Mouse (Mus musculus) urinary bladder, adult 18-20 months (tissue): ENCODE results near the gene Fars2.
A peak's percentile ranks its signal among the peaks of the same experiment; 100 is the strongest.

Source experiments
- DNase-seq, 2 experiments: peaks; one replicate each; pipeline ENCODE4 v3.0.0; 2022; ENCODE audit warnings: low spot score in 2 of 2, mixed read lengths in 2 of 2

The Fars2 gene

DNA sequence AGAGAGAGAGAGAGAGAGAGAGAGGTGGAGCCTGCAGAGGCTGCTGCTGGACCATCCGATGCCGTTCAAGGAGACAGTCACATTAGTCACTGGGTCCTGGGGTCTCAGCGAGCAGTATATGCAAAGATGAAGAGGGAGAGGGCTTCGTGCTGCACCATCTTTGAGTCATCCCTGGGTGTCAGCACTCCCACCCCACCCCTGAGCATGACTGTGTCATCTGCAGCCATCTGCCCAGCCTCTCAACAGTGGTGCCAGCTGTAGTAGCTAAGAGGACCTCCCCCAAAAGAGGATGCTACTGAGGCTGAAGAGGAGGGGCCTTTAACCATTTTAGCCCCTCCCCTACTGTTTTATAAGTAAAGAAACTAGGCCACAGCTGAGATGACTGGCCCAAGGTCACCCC, 459.6 kb downstream of the Fars2 start:
- DNase-seq: no peak

- DNase-seq: no peak
Observed at GRCm38 (mm10) chr13:36577916-36578568, 460.8 kb downstream of the Fars2 start.

- DNase-seq: peak; percentile 22 to 39
Observed at GRCm38 (mm10) chr13:36578569-36579333, 461.5 kb downstream of the Fars2 start.

GRCm38 (mm10) chr13:36582406-36583070, 465.3 kb downstream of the Fars2 start:
- DNase-seq: no peak

DNA sequence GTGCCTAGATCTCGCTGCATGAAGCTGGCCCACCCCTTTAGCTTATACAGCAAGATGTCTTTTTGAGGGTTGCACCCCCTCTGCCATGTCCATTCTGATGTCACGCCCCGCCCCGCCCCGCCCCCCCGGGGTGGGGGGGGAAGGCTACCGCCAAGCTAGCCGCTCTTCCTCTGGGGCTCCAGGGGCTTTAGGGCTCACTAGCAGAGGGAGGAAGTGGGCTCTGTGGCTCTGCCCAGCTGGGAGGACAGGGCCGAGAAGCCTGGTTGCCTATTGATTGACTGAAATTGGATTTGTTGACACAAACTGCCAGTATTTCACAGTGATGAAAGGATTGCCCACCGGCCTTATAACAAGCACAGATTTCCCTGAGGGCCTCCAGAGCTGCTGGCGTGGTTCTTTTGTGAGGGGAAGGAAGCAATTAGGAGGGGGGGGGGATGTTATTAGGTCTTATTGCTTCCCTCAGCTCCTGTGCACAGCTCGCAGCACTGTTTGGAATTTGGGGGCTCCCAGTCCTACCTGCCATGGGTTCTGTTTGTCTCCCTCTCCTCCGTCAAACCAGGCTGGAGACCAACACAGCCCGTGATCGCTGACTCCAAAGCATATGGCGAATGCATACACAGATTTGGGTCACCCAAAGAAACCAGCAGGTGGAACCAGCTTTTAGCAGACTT, 466.4 kb downstream of the Fars2 start:
- DNase-seq: no peak

- DNase-seq: no peak
Observed at GRCm38 (mm10) chr13:36584197-36584596, 467.0 kb downstream of the Fars2 start.

DNA sequence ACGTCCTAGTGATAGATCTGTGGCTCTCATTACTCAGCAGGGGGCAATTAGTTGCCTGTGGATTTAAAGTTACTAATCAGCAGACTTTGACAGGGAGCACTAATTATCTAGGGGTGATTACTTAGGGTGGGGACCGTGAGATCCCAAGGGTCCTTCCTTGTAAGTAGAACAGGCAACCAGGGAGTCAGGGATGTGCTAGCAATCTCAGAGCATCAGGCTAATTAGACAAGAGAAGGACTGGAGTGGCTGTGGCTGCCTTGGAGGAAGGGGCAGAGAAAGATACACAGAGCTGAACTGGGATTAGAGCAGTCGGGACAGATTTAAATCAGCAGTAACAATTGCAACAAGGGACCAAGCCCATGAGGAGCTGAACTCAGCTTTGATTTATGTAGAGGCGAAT, 471.9 kb downstream of the Fars2 start:
- no peak for DNase-seq

DNA sequence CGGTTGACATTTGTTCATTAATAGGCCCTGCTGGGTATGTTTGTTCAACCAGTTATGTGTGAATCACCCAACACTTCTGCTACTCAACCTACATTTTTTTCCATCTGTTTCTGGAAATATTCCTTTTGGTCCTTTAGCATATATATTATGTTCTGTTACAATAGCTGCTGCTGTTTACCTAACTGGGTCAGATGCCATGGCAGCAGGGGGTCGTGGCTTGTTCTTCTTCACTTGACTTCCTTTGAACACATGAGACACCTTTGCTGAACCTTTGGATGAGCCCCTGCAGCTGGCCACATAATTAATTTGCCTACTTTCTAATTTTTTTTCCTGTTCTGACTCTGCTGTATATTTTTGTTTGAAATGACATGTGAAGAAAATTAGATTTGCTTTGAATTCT, 475.1 kb downstream of the Fars2 start:
- DNase-seq: no peak

GRCm38 (mm10) chr13:36606717-36607116, 489.5 kb downstream of the Fars2 start:
- DNase-seq: no peak

GRCm38 (mm10) chr13:36607871-36608270, 490.7 kb downstream of the Fars2 start:
- DNase-seq: no peak

- no peak for DNase-seq
Observed at GRCm38 (mm10) chr13:36610426-36610825, 493.2 kb downstream of the Fars2 start.

DNA sequence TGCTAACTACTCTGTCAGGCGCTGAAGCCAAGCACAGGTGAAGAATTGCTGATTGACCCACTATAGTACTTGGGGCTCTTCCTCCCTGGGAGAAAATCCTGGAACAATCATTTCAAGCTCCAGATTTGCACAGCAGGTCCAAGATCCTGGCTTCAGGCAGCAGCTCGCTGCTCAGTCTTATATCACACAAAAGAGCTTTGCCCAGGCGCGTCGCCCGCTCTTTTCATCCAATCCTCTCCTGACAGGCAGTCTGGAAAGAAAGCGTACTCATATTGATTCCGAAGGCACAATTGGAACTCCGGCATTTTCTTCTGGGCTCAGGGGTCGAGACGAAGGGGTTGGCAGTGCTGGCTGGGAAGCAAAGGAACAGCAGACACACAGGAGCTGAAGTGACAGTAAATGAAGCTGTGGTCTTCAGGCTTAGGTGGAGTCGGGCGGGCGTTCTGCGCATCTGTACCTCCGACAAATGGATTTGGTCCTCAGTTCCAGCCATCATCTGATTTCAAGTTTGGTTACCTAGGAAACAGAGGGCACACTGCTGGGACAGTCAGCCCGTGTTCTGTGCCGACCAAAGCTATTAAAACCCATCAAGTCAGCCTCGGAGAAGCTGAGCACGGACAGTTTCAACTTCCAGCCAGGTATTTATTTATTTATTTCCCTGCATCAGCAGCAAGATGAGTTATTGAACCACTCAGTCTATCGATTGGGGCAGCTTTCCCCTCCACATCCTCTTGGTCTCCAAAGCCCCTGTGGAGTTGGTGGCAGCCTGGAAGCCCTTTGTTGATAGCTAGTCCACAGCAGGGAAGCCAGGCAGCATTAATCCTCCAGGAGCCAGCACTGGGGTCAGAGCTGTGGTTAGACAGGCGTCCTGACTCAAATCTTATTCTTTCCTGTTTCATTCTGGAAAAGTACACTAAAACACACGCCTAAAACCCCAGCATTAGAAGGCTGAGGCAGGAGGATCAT, 495.9 kb downstream of the Fars2 start:
- DNase-seq: no peak

DNA sequence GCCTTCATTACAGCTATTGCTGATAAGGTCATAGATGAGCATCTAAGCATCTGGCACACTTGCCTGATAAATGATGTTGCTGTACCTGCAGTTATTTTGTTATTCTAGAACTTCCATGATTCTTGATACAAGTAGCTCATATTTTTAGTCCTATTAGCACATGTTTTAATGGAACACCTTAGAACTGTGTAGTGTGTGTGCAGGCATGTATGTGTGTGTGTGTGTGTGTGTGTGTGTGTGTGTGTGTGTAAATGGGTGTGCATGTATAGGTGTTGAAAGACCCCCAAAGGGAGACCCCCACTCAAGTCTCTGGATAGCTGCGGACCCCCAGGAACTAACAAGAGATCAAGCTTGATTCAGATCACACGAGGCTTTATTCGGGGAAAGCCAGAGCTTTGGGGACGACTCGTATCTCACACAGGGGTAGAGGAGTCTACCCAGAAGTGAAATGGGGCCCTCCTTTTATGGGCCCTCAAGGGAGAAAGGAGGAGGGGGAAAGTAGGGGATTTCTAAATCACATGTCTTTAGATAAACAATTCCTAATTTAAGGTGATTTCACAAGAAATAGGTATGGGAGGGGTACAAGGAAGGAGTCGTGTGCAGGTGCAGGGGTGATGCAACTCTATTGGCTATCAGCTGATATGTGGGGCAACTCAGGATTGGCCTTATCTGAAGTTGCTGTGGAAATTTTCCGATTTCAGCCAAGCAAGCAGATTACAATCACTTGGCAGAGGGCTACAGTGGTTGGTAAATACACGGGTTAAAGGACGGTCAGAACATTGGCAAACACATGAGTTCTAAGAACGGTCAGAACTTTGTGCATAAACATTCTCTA, 503.5 kb downstream of the Fars2 start:
- DNase-seq: peak; percentile 11 to 49

- DNase-seq: no peak
Observed at GRCm38 (mm10) chr13:36621333-36621659, 504.1 kb downstream of the Fars2 start.

DNA sequence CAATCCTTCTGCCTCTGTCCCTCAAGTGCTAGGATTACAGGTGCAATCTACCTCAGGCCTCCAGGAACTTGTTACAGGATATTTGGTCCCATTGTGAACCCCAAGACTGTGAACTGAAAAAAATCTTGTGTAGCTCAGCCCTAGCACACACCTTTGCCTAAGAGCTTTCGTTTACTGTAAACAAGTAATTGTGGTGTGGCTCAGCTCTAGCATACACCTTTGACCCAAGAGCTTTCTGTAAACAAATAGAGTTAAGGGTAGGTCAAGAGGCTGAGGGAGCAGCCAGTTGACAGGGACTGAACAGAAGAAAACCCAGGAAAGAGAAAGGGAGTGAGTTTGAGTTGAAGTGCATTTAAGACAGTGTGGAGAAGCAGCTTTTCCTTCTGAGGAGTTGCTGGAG, 506.3 kb downstream of the Fars2 start:
- DNase-seq: no peak

- no peak for DNase-seq
Observed at GRCm38 (mm10) chr13:36629154-36629553, 511.9 kb downstream of the Fars2 start.

DNA sequence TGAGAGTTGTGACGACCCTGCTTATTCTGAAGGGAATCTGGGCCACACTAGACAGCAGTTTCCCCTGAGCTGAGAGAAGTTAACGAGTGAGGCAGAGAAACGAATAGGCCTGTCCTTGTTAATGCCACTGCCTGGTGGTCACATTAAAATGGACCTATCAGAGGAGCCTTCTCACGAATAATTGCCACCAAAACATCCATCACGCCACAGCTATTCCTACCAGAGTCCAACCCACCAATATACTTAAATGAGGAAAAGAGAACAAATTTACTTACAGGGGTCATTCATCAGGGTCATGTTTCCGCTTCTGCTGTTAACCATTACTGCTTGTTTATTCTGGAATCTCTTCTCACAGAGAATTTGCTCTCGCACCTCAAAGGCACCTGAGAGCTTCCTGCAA, 531.0 kb downstream of the Fars2 start:
- no peak for DNase-seq

DNA sequence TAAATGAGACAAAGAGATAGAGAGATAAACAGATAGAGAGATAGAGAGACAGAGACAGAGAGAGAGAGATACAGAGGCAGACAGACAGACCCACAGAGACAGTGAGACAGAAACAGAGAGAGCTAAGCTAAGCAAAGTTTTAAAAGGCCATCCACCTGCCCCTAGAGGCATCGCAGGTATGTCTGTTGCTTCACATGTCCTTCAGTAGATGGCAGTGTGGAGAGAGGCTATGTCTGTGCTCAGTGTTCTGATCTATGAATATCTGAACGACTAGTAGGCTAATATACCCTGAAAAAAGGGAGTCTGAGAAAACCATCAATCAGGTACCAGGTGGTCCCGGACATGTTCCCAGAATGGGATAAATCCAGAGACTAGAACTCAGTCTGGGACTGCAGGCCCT, 537.0 kb downstream of the Fars2 start:
- no peak for DNase-seq

DNA sequence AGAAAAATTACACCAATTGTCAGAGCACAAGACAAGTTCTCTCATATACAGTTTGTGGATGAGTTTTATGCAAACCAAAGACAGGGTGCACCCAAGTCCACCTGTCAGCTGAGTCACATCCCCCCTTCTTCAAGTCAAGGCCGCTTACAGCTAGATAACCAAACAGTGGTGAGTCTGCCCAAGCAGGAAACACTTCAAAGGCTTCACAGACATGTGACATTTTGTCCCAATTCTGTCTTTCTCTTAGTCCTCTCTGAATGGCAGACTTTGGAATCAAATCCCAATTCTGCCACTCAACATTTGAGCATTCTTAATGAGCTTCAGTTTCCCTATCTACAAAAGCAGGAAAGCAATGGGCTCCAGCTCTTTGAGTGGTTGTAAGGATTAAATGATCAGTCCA, 562.1 kb downstream of the Fars2 start:
- no peak for DNase-seq

DNA sequence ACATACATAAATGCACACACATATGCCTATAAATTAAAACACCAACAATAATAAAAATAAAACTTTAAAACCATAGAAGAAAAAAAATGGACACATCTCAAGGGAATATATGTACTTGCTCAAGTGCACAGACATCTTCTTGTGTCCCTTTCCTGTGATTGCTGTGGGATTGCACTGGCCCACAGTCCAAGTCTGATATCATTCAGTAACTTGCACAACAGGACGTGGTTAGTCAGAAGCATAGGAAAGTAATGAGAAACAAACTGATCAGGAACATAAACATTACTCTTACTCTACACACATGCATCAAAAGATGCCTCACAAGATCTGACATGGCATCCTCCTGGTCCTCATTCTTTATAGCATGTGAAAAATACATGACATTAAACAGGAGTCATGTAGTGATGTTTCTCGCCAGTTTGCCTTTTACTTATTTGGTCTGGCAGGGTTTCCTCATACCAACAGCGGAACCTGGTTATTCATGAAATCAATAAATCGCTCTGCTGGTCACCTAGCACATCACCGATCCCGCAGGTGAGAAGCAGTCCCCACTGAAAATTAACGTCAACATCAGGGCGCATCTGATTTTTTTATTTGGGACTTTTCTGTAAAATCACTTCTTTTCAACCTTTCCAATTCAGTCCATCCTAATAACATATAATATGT, 563.6 kb downstream of the Fars2 start:
- DNase-seq: no peak
